Mouse (Mus musculus): ENCODE results near the gene Trim56.

DNA sequence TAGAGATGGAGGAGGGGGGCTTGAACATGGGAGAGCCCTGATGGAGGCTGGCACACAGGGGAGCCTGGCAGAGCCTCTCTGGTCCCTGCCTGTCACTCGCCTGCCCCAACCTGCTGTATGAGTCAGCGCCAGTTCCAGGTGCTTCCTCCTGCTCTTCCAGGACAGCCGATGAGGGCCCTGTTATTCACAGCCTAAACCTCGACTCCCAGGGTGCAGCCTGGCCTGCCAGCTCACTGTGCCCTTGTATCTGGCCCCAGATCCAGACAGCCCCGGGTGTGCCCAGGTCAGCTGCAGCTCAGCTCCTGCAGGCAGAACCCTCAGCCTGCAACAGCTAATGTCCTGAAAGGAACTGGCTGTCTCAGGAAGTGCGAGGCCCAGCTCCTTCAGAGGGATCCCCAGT, 24.4 kb downstream of the Trim56 start:
- no peak for TF ChIP-seq POLR2A (IDR thresholded peaks at IDR 0.05; ENCODE audit: insufficient read length, low read depth)
- TF ChIP-seq E2F4 (IDR thresholded peaks at IDR 0.05; ENCODE audit: insufficient read depth) = no peak
- no peak for TF ChIP-seq POLR2AphosphoS2 (IDR thresholded peaks at IDR 0.05; ENCODE audit: insufficient read length, low read depth)
- TF ChIP-seq TCF12 (IDR thresholded peaks at IDR 0.05; ENCODE audit: insufficient read depth, poor library complexity, severe bottlenecking) = no peak
- no peak for TF ChIP-seq CEBPB (IDR thresholded peaks at IDR 0.05; ENCODE audit: insufficient read depth, poor library complexity, severe bottlenecking)
- TF ChIP-seq MYOD1 (IDR thresholded peaks at IDR 0.05; ENCODE audit: control insufficient read depth in 1 of 3, insufficient read length in 2 of 3, low read depth in 2 of 3) = no peak
- no peak for TF ChIP-seq MAX (IDR thresholded peaks at IDR 0.05; ENCODE audit: low read depth)
- TF ChIP-seq USF1 (IDR thresholded peaks at IDR 0.05; ENCODE audit: low read depth) = no peak
- TF ChIP-seq MYOG (IDR thresholded peaks at IDR 0.05; ENCODE audit: control insufficient read depth in 1 of 3, insufficient read depth in 1 of 3, insufficient read length in 2 of 3, low read depth in 2 of 3) = no peak
- TF ChIP-seq REST (IDR thresholded peaks at IDR 0.05; ENCODE audit: insufficient read depth, insufficient read length) = no peak
- TF ChIP-seq TCF3 (IDR thresholded peaks at IDR 0.05; ENCODE audit: insufficient read length, low read depth) = no peak
